Mouse (Mus musculus) embryonic fibroblast, embryonic 13.5 days (primary cell): Measurements from ENCODE around the gene 4930402F06Rik.

Experiments
- CTCF ChIP-seq: IDR thresholded peaks from 2 replicates; pipeline ENCODE4 v1.5.1; 2011; ENCODE audit warnings: mild to moderate bottlenecking, control low read depth, low read length, moderate library complexity, borderline replicate concordance; ENCODE audit not compliant: insufficient read depth
- POLR2A ChIP-seq: IDR thresholded peaks from 2 replicates; pipeline ENCODE4 v1.6.1; 2011; ENCODE audit warnings: low read depth, mild to moderate bottlenecking, control low read depth, low read length, moderate library complexity

DNA sequence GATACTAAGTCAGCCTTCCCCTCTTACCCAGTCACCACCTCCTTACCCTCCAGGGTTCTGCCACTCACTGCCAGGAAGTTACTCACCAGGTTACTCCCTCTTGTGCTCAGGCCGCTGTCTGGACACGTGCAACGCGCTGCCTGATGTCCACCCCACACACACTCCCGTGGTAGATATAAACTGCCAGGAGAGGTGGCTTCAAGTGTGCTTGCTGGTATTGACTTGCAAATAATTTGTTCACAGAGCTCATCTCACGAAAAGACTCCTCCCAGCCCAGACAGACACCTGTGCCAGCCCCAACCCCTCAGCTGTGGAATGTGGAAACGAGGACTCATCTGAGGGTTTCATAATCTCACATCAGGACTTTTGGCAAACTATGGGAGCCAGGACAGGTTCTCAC lies 48.6 kb upstream of the 4930402F06Rik start:
- TF ChIP-seq CTCF (no peak), POLR2A (no peak)
